Mouse (Mus musculus) thymus, postnatal 25 days (tissue): ENCODE measurements at regions not wholly inside any gene's neighbourhood (a gene's known extent, or its start where the extent isn't known, plus 50 kb on each side); places are given as distances from the start of the nearest gene placed in this dataset.

Source experiments
- DNase-seq: peaks from one replicate; pipeline ENCODE4 v3.0.0; 2022

- no peak for DNase-seq
Measured at GRCm38 (mm10) chr14:46706462-46706861, 53.9 kb upstream of the Cdkn3 start.

GRCm38 (mm10) chr14:46704316-46704751 lies 56.0 kb upstream of the Cdkn3 start:
- DNase-seq = no peak

- DNase-seq = peak; percentile 40
Measured at GRCm38 (mm10) chr14:46702669-46703435, 57.5 kb upstream of the Cdkn3 start.

- no peak for DNase-seq
Measured at GRCm38 (mm10) chr14:46692571-46692970, 67.8 kb upstream of the Cdkn3 start.

DNA sequence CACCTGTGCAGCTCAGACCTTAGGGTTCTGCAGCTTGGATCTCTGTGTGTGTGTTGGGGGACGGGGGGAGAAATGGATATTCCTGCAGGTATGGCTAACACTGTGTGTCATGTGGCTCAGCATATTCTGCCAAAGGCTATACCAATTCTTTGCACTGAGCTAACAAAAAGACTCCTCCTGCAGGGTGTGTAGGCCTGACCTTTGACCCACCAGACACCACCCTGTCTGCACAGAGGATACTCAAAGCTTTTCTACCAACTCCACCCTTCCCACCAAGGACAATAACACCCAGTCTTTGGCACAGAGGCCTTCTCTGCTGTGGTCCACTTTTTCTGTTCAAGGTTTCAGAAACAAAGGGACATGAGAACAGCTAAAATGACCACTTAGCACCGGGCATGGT lies 68.3 kb upstream of the Cdkn3 start:
- DNase-seq = no peak

DNA sequence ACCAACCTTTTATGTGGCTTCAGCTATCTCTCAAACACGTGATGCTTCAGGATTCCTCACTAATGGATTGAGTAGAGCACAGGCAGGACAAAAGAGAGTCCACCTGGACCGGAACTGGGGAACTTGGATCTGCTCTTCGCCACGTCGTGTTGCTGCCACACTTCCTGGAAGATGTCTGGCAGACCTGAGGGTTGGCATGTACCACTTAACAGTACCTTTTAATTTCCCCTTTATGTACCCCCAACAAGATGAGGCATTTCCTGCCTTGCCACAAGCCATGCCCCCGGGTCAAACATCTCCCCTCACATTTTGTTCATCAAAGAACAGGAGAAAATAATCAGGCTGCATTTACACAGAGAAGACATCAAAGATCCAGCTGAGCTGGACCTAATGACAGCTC lies 77.6 kb upstream of the Cdkn3 start:
- DNase-seq = no peak

DNA sequence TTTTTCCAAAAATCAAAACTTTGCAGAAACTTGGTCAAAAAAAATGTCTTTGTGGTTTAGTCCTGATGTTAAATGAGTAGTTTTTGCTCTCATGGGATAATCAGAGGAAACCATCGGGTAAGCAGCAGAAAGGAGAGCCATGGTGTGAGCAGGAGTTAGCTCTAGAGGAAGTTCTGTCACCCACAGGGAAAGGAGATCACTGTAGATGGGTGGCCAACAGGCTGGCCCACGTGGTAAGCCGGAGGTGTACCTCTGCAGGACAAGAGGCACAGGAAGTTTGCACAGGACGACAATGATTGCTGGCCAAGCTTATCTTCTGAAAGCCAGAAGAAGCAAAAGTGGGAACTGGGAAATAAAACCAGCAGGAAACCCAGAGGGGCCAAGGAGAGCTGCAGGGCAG lies 81.4 kb upstream of the Cdkn3 start:
- no peak for DNase-seq

- no peak for DNase-seq
Measured at GRCm38 (mm10) chr14:46671482-46672225, 88.7 kb upstream of the Cdkn3 start.

GRCm38 (mm10) chr14:46671062-46671461 lies 89.3 kb upstream of the Cdkn3 start:
- DNase-seq = no peak

GRCm38 (mm10) chr14:46670221-46671046 lies 89.9 kb upstream of the Cdkn3 start:
- no peak for DNase-seq

GRCm38 (mm10) chr14:46668275-46668674 lies 92.1 kb upstream of the Cdkn3 start:
- DNase-seq = no peak

GRCm38 (mm10) chr14:46664305-46664704 lies 96.0 kb upstream of the Cdkn3 start:
- no peak for DNase-seq

- no peak for DNase-seq
Measured at GRCm38 (mm10) chr14:46663529-46663928, 96.8 kb upstream of the Cdkn3 start.

DNA sequence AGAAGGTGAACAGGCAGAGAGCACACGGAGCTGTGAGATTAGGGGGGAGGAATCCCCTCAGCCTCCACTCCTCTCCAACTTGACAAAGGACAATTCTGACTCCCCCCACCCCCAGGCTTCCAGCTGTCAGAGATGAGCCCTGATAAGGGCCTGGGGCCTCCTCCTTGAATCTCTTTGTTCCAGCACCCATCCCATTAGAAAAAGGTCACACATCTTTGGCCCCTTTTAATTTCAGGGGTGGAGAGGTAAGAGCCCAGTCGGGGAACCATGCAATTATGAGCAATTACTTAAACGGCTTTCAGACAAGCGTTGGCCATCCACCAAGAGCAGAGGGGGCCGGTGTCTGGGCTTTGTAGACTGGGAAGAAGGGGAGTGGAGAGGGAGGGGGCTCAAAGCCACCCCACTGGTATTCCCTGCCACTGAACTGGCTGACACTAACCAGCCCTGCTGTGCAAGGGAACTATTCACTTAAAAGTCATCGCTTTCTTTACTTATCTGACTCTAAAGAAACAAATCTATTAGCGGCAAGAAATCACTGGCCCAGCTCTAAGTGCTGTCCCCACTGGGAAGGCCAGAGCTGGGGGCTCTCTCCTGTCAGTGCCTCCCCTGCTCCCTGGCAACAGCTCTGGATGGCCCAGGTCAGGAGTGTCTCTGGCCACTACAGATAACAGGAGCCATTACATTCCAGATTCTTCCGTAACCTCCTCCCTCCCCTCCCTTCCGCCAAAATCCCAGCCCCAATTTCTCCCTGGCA lies 98.4 kb upstream of the Cdkn3 start:
- no peak for DNase-seq

DNA sequence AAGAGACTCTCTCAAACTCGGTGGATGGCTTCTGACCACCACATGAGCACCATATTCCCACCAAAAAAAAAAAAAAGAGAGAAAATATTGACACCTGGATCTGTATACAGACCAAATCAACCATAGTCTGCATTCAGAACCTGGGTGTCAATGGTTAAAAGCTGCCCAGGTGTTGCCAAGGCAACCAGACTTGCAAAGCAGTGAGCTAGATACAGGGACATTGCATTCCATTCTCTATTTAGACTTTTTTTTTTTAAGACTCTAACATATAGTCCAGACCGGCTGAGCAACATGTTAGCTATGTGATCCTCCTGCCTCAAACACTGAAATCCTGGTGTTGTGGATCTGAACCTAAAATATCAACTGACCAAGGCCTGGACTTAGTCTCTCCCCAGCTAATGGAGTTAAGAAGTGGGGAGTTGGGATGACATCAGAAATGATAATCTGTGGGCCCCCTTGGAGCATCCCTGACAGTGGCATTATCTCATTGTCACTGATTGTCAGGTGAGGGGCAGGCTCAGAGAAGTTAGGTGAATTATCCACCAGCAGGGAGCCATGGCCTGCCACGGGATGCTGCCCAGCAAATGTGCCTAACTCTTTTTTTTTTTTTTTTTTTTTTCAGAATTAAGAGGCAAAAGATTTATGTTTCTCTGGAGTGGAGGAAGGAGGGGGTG lies 99.1 kb upstream of the Cdkn3 start:
- DNase-seq = no peak

GRCm38 (mm10) chr14:46659365-46659764 lies 101.0 kb upstream of the Cdkn3 start:
- no peak for DNase-seq

DNA sequence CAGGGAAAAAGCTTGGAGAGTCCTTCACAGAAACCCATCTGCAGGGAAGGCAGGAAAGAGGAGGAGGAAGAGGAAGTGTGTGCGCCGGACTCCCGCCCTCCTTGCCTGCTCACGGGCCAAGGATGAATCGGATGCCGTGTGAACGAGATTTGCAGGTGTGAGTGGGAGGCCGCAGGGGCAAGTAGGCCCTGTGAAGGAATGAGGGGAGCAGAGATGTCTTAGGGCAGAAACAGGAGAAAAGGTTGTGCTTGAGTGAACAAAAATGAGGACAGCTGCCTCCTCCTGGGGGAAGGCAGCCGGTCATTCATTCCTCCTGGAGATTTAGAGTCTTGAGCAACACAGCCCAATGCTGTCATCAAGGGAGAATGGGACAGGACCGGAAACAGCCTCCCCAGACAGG lies 104.1 kb upstream of the Cdkn3 start:
- DNase-seq = no peak

DNA sequence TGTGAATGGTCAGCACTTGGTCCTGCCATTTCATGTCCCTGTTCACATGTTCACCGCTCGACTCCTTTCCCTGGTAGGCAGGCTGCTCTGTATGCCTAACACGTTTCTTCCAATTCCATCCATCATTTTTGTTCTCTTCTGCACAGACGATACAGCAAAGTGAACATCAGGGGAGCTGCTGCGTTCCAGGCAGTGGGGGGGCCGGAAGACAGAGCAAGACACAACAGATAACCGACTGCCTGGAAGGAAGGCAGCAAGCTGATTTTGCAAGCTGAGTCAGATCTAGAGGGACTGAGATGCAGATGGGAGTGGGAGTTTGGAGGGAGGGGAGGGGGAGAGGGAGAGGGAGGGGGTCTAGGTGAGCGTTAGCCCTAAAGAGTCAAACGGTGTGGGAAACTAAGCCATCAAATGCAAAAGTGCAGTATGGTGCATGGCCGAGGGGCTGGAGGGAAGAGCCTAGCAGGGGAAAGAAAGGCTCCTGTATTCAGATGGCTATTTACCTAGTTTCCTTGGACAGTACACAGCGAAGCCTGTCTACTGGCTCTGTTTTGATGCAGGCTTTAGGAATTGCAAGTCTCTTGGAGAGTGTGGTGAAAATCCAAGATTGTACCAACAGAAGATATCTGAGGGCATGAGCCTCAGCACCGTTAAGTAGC lies 112.9 kb upstream of the Cdkn3 start:
- no peak for DNase-seq

DNA sequence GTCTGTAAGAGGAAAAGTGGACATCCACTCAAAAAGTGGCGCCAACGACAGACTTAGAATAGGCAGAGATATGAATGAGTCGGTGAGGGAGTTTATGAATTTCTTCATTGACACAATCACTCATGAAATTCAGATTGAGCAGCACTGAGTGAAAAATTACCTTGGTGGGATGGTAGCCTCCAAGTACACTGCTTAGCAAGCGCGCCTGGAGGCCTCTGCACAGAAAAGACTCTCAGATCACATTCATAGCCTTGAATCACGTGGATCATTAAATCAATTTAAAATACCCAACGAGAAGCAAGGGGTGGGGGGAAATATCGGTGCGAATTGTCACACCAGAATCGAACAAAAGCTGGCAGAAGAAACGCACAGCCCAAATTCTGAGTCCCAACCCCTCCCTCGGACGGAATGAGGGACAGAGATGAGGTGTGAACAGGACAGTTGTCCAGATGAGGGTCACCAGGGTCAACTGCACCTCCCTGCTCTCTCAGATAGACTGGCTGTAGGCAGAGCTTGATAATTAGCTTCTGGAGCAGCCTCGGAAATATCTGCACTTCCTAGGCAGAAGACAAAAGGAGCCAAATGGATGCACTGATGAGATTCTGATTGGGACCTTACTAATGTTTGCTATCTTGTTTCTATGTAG lies 113.5 kb upstream of the Cdkn3 start:
- DNase-seq = no peak

DNA sequence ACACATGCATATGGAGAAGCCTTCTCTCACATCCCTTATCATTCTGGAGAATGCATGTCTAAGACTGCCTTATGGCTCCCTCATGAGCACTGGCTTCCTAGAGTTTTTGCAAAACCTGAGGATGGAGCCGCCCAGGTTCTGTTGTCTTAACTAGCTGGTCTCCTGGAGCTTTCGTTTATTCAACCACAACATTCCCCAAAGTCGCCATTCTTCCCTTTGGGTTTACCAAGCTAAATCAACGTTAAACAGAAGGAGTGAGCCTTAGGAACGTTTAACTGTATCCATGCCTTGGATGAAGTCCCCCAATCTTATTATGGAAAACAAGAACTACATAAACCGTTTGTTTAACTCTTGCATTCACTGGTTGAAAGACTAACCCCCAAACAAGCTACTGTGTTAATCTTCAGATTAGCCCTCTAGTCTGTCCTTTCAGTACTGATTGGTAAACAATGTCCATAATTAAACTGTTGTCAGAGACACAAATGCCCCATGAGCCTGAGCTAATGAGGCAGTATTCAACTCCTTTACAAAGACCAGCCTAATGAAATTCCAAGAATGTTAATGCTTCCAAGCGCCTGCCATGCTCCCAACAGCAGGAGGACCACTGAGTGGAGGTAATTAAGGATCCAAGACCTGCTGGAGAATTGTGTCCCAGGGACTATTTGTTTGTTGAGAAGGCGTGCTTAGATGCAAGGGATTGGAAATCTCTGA lies 121.1 kb upstream of the Cdkn3 start:
- no peak for DNase-seq
